Mouse (Mus musculus) telencephalon, adult 2 months (tissue): ENCODE measurements at regions not wholly inside any gene's neighbourhood (a gene's known extent, or its start where the extent isn't known, plus 50 kb on each side); places are given as distances from the start of the nearest gene placed in this dataset.

ENCODE experiments used
- DNase-seq: peaks from one replicate; pipeline ENCODE4 v3.0.0-alpha.2; 2011; ENCODE audit warnings: low read depth, low spot score

DNA sequence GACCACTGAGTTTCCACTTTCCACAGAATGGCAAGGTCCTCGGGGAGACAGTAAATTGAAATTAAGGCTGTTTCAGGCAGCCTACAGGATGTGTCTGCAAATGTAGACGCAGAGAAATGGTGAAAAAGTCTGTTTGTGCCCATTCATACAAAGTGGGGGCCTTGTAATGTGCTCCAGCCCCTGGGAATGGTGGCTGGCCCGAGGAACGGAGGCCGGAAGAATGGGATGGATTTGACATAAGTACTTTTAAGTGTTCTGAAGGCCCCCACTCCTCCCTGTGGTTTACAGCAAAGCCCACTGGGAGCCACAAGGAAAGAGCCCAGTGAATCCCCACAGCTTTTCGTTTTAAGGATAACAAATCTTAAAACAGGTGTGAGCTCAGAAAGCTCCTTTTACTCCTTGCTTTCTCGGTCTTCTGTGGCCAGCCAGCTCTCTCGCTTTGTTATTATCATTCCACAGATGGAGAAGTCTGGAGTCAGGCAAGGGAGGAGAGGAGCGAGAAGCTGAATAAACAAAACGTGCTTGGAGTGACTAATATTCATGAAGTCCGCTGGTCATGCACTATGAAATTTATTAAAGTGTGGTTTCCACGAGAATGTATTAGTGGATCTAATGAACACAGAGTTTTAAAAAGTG, 337.7 kb downstream of the Hlx start:
- DNase-seq, result no peak

DNA sequence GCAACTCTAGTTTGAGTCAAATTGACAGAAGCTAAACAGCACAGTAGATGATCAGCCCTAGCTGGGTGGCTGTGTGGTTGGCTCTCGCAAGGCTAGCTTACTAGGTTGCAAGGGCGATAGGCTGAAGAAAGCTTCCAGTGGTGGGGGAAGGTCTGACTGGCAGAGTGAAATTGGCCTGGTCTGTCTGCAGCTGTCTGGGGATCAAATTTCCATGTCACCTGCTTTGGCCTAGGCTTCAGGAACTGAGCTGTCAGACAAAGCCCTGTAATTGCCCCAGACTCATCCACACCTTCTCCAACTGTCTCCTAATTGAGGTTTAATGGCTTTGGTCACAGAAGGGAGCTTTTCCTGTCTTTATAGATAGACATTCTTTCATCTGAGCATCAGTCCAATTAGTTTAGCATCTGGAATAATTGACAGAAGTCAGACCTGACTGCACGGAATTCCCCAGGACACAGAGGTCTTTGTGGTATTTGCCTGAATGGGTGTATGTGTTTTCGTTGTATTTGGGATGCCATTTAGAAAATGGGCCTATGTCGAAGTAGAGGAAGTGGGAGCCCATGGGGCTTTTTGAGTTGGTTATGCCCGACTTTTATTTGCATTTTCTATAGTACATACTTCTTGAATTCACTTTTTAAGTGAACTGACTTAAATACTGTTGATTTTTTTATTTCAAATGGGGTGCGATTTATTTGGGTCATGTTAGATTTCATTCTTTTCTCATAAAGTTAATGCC, 348.2 kb downstream of the Hlx start:
- no peak for DNase-seq

DNA sequence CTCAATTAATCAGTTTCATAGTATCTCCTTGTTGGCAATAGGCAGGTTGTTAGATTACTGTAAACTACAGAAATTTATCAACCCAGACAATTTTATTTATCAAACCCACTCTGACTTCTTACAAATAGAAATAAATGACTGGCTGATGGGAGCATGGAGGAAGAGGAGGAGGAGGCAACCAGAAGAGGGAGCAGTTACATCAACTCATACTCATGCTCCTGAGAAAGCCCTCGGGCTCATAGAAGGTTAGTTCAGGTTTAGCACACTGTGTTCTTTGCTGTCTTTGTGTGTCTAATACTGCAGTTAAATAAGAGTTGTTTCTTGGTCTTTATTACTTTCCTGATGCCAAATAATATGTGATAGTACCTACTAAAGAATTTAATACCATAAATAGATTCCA, 344.6 kb upstream of the 1700056E22Rik start:
- no peak for DNase-seq

DNA sequence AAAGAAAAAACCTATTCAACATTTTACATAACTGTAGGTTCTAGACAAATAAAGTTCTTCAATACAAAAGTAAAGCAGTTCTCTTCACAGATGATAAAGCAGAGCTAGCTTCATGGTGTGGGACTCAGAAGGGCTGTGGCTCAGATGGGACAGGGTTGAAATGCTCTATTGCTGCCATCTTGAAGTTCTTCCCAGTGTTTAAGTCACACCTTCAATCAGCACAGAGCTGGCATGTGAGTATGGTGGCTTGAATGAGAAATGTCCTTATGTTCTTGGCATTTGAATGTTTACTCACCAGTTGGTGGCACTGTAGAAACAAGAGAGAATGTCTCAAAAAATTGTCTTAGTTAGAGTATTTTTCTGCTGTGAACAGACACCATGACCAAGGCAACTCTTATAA, 330.9 kb upstream of the 1700056E22Rik start:
- DNase-seq, result no peak

DNA sequence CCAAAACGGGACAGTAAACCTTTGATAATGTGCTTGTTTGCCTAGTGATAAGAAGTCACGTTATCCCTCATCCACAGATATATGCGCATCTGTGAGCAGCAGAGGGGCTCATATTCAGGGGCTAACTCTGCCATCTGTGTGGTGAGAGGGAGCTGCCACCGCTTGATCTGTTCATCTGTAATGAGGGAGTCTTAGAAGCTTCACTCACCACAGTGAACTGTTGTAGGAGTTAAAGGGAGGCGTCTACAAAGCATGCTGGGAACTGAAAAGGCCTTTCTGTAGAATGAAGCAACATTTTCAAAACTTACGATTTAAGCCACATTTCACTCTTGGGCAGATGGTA, 324.1 kb upstream of the 1700056E22Rik start:
- DNase-seq, result no peak

DNA sequence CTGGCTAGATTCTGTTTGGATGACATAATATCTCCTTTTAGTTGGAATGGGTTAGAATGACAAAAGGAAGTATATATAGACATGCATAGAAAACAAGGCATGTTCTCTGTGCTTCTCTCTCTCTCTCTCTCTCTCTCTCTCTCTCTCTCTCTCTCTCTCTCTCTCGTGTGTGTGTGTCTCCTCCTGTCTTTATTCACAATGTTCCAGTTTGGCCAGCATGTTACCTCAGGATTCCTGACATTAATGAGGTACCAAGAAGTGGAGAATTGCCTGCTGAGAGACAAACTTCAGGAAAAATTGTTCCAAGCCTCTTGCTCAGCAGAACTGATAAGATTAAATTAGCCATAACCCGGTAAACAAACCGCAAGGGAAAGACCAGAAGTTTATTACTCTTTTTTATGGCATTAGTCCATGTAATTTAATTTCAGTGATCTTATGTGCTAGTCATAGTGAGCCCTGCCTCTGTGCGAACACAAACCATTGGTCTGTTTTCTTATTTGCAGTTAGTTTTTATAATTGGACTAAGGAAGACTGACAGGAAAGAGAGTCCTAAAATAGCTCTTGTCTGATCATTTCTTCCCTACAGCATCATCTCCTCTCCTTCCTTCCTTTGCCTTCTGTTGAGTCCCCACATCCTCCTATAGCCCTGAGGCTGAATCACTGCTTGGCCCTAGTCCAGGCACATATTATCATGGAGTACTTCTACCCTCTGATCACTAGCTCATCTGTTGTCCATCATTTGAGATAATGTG, 323.5 kb upstream of the 1700056E22Rik start:
- DNase-seq, result peak; percentile 2

DNA sequence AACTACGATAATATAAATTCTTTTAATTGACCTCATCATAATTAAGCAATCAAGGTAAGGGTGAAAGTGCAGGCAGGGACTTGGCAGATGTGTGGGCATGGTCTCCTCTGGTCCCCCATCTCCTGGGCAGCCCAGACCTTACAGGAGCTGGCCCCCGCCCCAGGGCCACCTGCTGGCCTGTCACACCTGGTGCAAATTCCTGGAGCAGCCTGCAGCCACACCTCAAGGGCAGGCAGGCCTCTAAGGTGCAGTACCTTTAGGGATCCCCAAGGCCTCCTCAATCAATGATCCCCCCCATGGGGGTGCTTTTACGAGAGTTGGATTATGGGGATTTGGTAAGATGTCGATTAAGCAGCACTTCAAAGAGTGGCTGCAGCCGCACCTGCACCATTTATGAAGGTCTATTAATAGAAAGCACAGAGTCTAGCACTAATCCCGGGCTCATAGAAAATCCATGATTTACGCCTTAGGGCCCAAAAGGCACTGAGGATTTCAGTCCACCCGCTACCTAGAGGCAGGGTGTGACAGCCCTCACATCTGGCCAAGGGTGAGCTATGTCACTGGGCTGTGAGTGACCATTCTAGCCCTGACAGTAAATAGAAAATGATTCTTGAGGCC, 319.8 kb upstream of the 1700056E22Rik start:
- no peak for DNase-seq

DNA sequence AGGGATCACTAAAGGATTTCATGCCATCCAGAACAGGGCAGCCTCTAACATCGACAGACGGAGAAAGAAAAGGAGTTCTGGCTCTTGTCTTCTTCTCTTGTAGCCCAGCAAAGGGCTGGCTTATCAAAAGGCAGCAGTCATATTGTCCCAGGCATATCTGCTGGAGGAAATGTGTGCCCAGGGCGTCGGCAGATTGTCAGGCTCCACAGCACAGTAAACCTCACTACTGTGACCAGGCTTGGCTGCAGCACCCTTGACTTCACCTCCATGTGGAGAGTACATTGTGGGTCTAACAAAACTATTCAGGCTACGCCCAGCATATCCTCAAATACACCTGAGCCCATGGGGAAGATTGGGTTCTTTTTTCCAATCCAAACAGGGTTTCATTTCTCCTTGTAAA, 317.7 kb upstream of the 1700056E22Rik start:
- DNase-seq, result no peak

DNA sequence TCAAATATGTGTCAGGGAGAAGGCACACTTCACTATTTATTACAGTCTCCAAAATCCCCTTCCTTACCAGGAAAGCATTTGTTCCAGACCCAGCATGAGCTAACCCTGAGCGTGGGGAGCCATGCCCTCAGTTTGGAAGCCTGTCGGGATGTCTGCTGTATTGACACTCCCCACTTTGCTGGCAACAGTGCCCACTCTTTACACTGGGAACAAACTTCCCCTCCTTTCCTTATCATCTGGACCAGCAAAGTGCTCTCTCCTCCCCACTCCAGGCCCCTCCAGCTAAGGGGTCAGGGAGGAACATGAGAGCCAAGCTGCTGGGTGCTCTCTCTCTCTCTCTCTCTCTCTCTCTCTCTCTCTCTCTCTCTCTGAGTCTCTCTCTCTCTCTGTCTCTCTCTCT, 310.7 kb upstream of the 1700056E22Rik start:
- no peak for DNase-seq

DNA sequence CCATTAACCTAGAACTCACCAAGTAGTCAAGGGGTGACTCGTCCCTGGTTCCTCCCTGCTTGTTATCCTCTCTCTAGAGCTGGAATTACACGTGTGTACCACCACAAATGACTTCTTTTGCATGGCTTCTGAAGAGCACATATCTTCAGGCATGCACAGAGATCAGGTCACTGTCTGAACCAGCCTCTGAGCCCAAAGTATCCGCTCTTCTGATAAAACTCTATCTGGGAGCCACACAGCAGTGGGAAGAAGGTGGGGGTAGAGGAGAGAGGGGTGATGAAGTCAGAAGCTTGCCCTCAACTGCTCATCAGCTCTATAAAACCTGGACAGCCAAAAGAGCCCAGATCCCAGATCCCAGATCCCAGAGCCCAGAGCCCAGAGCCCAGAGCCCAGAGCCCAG, 301.9 kb upstream of the 1700056E22Rik start:
- no peak for DNase-seq

DNA sequence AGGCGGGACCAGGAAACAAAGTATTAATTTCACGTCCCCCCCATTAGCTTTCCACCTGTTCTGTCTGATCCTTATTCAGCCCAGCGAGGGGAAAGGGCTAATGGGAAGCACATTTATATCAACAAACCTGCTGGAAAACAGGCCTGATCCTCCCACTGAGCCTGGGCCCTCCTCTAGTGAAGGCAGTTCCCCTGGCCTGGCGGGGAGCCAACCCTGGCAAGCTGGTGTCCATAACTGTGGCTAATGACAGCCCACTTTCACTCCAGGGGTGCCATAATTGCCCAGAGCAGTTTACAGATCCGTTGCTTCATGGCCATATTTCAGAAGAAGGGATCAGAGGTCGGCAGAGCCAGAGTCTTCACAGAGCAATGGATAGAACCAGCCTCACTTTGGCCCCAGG, 301.2 kb upstream of the 1700056E22Rik start:
- DNase-seq, result no peak

DNA sequence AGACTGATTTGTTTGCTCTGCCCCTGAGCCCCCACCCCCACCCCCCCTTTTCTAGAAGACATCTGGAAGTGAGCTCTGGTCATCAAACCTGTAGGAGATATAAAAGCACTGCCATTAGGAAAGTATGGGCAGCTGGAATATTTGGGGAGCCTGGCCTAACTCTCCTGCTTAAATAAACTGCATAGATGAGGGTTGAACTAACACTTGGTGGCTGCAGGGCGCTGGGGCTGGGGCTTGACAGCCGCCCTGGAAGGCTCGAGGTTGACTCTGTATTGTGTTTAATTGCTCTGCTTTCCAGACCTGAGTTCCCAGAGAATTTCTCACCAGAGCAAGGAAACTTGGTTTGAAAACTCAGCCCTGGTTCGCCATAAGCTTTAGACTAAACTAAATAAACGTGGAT, 300.7 kb upstream of the 1700056E22Rik start:
- no peak for DNase-seq

DNA sequence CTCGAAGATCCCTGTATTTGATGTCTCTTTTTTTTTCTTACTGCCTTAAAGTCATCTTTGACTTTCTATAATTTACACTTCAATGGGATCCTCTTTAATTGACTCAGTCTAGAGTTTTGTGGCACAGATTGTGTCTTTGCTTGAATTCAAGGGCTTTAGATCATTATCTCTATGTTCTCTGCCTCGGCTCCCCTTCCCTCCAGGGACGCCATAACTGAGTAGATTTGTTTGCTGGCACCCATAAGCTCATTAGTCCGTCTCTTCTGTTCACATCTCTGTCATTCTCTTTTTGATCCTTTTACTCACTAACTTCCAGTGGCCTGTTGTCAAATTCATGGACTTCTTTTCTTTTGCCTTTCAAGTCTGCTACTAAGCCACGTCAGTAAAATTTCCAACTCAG, 299.0 kb upstream of the 1700056E22Rik start:
- no peak for DNase-seq

DNA sequence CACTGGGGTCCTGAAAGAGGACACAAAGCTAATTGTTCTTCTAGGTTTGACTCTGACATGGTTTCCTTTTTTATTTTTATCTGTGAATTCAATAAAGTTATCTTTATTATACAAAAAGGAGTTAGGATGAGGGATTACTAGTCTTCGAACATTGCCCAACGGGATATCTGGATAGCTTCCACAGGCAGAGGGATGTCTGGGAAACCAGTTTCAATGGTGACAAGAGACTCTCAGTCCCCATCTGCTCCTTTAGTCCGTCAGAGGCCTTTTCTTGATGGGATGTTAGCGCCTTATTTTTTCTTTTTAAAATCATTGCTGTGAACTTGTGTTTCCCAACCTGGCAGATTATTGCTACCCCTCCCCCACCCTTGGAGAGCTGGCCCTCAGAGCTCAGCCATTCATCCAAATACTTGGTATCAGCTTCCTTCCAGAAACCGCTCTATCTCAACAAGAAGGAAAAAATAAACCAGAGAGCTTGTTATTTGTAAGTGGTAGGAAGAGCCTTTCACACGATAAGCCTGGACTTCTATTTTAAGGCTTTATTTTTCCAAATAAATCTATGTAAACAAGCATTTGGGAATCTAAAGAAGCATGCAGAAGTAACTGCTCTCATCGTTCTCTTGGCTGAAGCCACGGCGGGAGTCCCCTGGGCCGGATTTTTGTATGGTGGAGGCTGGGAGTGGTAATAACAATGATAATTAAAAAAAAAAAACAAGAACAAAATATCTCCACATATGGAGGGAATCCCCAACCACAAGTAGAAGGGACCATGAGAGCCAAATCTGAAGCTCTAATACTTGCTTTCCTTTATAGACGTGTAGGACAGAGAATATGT, 296.6 kb upstream of the 1700056E22Rik start:
- no peak for DNase-seq

DNA sequence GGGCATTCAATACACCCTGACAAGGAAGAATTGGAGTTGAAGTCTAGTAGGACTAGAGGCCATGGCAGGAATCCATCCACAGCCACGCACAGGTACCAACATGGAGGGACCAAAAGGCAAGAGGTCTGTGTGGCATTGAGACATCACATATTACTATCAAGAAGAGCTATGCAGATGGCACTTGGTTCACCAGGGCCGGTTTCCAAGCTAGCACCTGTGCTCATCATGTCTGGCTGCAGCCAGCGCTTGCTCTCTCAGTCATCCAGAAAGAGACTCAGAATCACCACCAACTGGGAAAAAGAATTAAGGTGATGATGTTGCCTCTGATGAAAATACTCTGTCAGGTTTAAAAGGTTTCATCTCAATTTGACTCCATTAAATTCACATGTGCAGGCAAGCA, 292.1 kb upstream of the 1700056E22Rik start:
- DNase-seq, result no peak

DNA sequence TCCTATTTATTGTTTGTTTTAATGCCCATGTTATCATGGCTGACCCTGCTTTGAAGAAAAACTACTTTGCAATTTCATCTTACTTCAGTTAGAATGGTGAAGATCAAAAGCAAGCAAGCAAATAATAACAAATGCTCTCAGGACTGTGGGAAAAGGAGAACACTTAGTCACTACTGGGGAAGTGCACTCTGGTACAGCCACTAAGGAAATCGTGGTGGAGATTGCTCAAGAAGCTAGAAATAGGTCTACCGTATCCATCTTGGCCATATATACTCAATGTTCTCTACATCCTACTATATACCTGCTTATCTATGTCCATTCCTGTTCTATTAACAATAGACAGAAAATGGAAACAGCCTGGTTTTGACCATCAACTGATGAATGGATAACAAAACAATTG, 290.1 kb upstream of the 1700056E22Rik start:
- no peak for DNase-seq

DNA sequence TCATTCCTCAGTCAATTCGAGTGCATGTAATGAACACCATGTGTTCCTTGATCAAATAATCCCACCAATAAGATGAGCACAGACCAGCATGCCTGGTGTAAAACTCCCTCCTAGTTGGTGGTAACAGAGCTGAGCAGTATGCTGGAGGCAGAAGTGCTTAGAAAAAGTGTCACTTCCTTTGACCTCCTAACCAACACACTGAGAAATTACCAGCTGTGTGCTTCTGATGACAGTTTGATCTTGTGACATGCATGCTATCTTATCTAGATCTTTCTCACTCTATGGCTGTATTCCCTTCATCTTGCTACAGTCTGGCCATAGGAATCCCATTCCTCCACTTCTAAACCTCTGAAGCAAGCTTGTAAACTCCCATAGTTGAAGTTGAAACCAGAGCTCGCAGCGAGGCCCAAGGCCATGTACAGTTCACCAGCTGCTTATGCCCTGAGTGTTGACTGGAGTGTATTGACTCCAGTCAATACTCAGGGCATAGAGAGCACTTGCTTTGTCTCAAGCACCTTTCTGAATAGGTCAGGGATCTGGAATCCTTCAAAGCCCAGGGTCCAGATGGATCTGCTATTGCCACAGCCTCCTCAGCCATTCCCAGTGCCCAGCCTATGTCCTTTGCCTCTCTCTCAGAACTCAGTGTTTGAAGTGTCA, 286.5 kb upstream of the 1700056E22Rik start:
- no peak for DNase-seq

DNA sequence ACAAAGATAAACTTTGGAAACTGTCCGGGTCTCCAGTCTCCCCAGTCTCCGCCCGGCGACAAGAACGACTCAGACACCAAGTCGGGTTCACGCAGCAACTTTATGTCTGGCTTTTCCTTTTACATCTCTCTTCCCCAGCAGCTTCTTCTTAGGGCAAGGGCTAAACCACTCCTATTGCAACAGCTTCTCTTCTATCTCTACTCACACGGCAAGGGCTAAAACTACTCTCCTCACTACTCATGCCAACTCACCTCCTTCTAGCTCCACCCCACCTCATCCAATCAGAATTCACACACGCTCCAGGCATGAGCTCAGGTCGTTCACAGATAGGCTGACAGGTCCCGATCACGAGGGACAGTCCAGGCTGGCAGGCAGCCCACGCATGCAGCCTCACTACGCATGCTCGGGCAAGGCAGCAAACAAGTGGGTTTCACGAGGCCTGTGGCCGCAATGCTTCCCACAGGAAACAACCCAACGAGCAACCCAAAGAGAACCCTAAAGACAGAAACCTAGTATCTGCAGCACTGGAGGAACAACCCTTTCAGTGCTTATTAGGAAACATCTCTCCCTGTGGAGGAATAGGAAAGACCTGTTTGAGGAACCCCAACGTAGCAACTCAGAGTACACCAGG, 276.2 kb upstream of the 1700056E22Rik start:
- DNase-seq, result no peak

DNA sequence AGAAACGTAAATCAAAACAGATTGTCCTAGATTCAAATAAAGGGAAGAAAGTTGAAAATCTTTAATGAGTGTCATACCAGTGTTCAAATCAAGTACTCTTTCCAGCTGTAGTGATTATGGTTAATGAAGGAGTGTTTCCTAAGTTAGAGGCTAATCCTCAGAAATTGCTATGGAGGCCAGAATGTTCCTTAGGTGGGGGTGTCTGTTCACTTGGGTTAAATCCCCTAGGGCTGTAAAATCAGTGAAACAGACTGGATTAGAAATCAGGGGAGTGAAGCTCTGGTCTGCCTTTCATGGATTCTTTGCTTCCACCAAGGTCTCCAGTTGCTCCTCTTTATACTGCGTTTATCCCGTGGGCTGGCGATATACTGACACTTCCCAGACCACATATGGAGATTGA, 270.7 kb upstream of the 1700056E22Rik start:
- DNase-seq, result no peak

DNA sequence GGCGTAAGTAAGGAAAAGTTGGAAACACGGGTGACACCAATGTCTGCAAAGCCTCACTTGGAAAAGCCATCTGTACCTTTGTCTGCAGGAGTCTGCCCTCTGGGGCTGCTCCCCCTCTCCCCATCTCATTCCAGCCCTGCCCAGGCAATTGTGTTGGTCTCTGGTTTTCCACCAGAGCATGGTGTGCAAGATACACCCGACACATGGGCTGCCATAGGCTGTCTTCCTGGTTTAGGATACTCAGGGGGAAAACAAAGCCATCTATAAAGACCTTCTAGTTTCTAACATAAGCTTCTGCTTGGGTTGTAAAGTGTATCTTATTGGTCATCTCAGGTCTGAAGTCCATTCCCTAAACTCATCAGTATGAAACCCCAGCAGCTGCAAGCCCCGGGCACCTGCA, 270.1 kb upstream of the 1700056E22Rik start:
- DNase-seq, result no peak

DNA sequence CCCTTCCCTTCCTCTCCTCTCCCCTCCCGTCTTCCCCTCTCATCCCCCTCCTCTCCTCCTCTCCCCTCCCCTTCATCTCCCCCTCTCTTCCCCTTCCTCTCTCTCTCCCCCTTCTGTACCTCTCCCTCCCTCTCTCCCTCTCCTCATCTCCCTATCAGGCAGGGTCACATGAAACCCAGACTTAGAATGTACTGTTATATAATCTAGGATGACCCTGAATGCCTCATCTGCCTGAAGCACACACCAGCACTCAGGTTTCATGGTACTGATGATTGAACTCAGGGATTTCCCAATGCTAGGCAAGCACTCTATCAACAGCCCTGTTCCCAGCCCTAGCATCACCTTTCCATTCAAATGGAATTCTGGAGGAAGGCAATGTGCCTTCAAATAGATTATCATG, 264.6 kb upstream of the 1700056E22Rik start:
- no peak for DNase-seq
